Mouse (Mus musculus): ENCODE measurements at regions not wholly inside any gene's neighbourhood (a gene's known extent, or its start where the extent isn't known, plus 50 kb on each side); places are given as distances from the start of the nearest gene placed in this dataset.

GRCm38 (mm10) chr5:77855191-77855590 is 447.4 kb upstream of the Igfbp7 start:
- TF ChIP-seq POLR2A (IDR thresholded peaks at IDR 0.05; ENCODE audit: control insufficient read depth, low read depth, low read length) (no peak), CTCF (IDR thresholded peaks at IDR 0.05; ENCODE audit: control insufficient read depth, insufficient read depth, insufficient replicate concordance, low read depth, low read length) (no peak)
- H3K4me1 ChIP-seq (ENCODE audit: control insufficient read depth, insufficient read depth, low read length), result no peaks in the 10 kb centered on the region; the same call in 1 of the 2 replicates

GRCm38 (mm10) chr5:77853999-77854784 is 446.4 kb upstream of the Igfbp7 start:
- Histone ChIP-seq H3K4me3 (ENCODE audit: control insufficient read depth, low read depth, low read length) (no peak overlapping the region), H3K27me3 (ENCODE audit: control insufficient read depth, insufficient read depth, low read length) (no peaks in the 10 kb centered on the region), H3K36me3 (ENCODE audit: control insufficient read depth, insufficient read depth, low read length) (no peaks in the 10 kb centered on the region), H3K27ac (ENCODE audit: control insufficient read depth, insufficient read depth, low read depth, low read length) (no peak overlapping the region), H3K4me1 (ENCODE audit: control insufficient read depth, insufficient read depth, low read length) (no peaks in the 10 kb centered on the region; the same call in 1 of the 2 replicates)
- TF ChIP-seq CTCF (IDR thresholded peaks at IDR 0.05; ENCODE audit: control insufficient read depth, insufficient read depth, insufficient replicate concordance, low read depth, low read length) (no peak), POLR2A (IDR thresholded peaks at IDR 0.05; ENCODE audit: control insufficient read depth, low read depth, low read length) (no peak)

More at GRCm38 (mm10) chr5:77855191-77855590, 447.4 kb upstream of the Igfbp7 start:
- no peaks in the 10 kb centered on the region for H3K36me3 ChIP-seq (ENCODE audit: control insufficient read depth, insufficient read depth, low read length)
- no peak overlapping the region for H3K4me3 ChIP-seq (ENCODE audit: control insufficient read depth, low read depth, low read length)
- H3K27me3 ChIP-seq (ENCODE audit: control insufficient read depth, insufficient read depth, low read length), result no peaks in the 10 kb centered on the region
- no peak overlapping the region for H3K27ac ChIP-seq (ENCODE audit: control insufficient read depth, insufficient read depth, low read depth, low read length)

GRCm38 (mm10) chr5:77851645-77852044 is 443.8 kb upstream of the Igfbp7 start:
- TF ChIP-seq CTCF (IDR thresholded peaks at IDR 0.05; ENCODE audit: control insufficient read depth, insufficient read depth, insufficient replicate concordance, low read depth, low read length) (no peak; the same call in 1 of the 2 replicates), POLR2A (IDR thresholded peaks at IDR 0.05; ENCODE audit: control insufficient read depth, low read depth, low read length) (no peak)
- Histone ChIP-seq H3K4me3 (ENCODE audit: control insufficient read depth, low read depth, low read length) (no peak overlapping the region), H3K4me1 (ENCODE audit: control insufficient read depth, insufficient read depth, low read length) (no peaks in the 10 kb centered on the region; the same call in 1 of the 2 replicates), H3K36me3 (ENCODE audit: control insufficient read depth, insufficient read depth, low read length) (no peaks in the 10 kb centered on the region), H3K27me3 (ENCODE audit: control insufficient read depth, insufficient read depth, low read length) (no peaks in the 10 kb centered on the region), H3K27ac (ENCODE audit: control insufficient read depth, insufficient read depth, low read depth, low read length) (no peak overlapping the region)

- Histone ChIP-seq H3K36me3 (ENCODE audit: control insufficient read depth, insufficient read depth, low read length) (no peaks in the 10 kb centered on the region), H3K4me1 (ENCODE audit: control insufficient read depth, insufficient read depth, low read length) (no peaks in the 10 kb centered on the region), H3K4me3 (ENCODE audit: control insufficient read depth, low read depth, low read length) (no peak overlapping the region), H3K27ac (ENCODE audit: control insufficient read depth, insufficient read depth, low read depth, low read length) (no peak overlapping the region), H3K27me3 (ENCODE audit: control insufficient read depth, insufficient read depth, low read length) (no peaks in the 10 kb centered on the region)
- no peak for TF ChIP-seq POLR2A (IDR thresholded peaks at IDR 0.05; ENCODE audit: control insufficient read depth, low read depth, low read length)
- TF ChIP-seq CTCF (IDR thresholded peaks at IDR 0.05; ENCODE audit: control insufficient read depth, insufficient read depth, insufficient replicate concordance, low read depth, low read length), result no peak
Observed at GRCm38 (mm10) chr5:77838186-77839097, 430.6 kb upstream of the Igfbp7 start.

GRCm38 (mm10) chr5:77827971-77828370 is 420.1 kb upstream of the Igfbp7 start:
- no peaks in the 10 kb centered on the region for H3K36me3 ChIP-seq (ENCODE audit: control insufficient read depth, insufficient read depth, low read length)
- H3K4me1 ChIP-seq (ENCODE audit: control insufficient read depth, insufficient read depth, low read length), result peaks cover 2% of the 10 kb centered on the region; the same call in 1 of the 2 replicates
- H3K4me3 ChIP-seq (ENCODE audit: control insufficient read depth, low read depth, low read length), result no peak overlapping the region
- TF ChIP-seq POLR2A (IDR thresholded peaks at IDR 0.05; ENCODE audit: control insufficient read depth, low read depth, low read length) (no peak), CTCF (IDR thresholded peaks at IDR 0.05; ENCODE audit: control insufficient read depth, insufficient read depth, insufficient replicate concordance, low read depth, low read length) (no peak)
- no peak overlapping the region for H3K27ac ChIP-seq (ENCODE audit: control insufficient read depth, insufficient read depth, low read depth, low read length)
- H3K27me3 ChIP-seq (ENCODE audit: control insufficient read depth, insufficient read depth, low read length), result no peaks in the 10 kb centered on the region

- H3K27me3 ChIP-seq (ENCODE audit: control insufficient read depth, insufficient read depth, low read length), result no peaks in the 10 kb centered on the region
- no peaks in the 10 kb centered on the region for H3K36me3 ChIP-seq (ENCODE audit: control insufficient read depth, insufficient read depth, low read length)
- H3K4me1 ChIP-seq (ENCODE audit: control insufficient read depth, insufficient read depth, low read length), result peaks cover 2% of the 10 kb centered on the region; the same call in 1 of the 2 replicates
- no peak overlapping the region for H3K27ac ChIP-seq (ENCODE audit: control insufficient read depth, insufficient read depth, low read depth, low read length)
- H3K4me3 ChIP-seq (ENCODE audit: control insufficient read depth, low read depth, low read length), result no peak overlapping the region
- no peak for TF ChIP-seq POLR2A (IDR thresholded peaks at IDR 0.05; ENCODE audit: control insufficient read depth, low read depth, low read length)
- TF ChIP-seq CTCF (IDR thresholded peaks at IDR 0.05; ENCODE audit: control insufficient read depth, insufficient read depth, insufficient replicate concordance, low read depth, low read length), result no peak
Observed at GRCm38 (mm10) chr5:77826063-77826462, 418.2 kb upstream of the Igfbp7 start.

GRCm38 (mm10) chr5:77816759-77817280 is 409.0 kb upstream of the Igfbp7 start:
- H3K36me3 ChIP-seq (ENCODE audit: control insufficient read depth, insufficient read depth, low read length), result no peaks in the 10 kb centered on the region
- no peak overlapping the region for H3K4me3 ChIP-seq (ENCODE audit: control insufficient read depth, low read depth, low read length)
- TF ChIP-seq POLR2A (IDR thresholded peaks at IDR 0.05; ENCODE audit: control insufficient read depth, low read depth, low read length) (no peak), CTCF (IDR thresholded peaks at IDR 0.05; ENCODE audit: control insufficient read depth, insufficient read depth, insufficient replicate concordance, low read depth, low read length) (no peak)
- no peaks in the 10 kb centered on the region for H3K4me1 ChIP-seq (ENCODE audit: control insufficient read depth, insufficient read depth, low read length)
- H3K27ac ChIP-seq (ENCODE audit: control insufficient read depth, insufficient read depth, low read depth, low read length), result no peak overlapping the region
- no peaks in the 10 kb centered on the region for H3K27me3 ChIP-seq (ENCODE audit: control insufficient read depth, insufficient read depth, low read length)
